ENCODE assay signal across 30 mouse cellular contexts in the genomic region with DNA sequence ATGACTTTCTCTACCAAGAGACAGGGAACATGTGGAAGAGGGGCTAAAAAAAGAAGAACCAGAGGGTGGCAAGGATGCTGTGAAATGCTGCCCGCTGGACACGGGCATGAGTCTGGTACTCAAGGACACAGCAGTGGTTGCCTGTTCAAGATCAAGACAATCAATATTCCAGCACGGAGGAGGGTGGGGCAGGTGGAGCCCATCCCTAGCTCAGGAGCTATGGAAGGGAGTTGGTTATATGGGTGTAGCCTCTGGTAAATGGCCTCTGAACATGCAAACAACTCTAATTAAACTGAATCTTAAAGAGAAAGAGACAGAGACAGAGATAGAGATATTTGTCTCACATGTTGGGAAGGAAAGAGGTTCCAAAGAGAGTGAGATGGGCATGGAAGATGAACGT. TPM values are rescaled to one million over a fixed set of nuclear protein-coding genes. Genes with fewer than 3 reads are reported as not detected.
"Had no signal": no experiment of that assay in that cellular context is flagged by ENCODE, and none has a peak within 500 bp of the region (broad histone marks: within the 10 kb centered on the region; RNA-seq: fewer than 3 reads in every experiment).

No protein-coding gene starts in this region.

- H3K36me3 ChIP-seq: heart, embryonic 13.5 days; heart, embryonic 15.5 days; kidney, embryonic 15.5 days; limb, embryonic 13.5 days; limb, embryonic 15.5 days; liver, embryonic 12.5 days had no signal

- H3K4me2 ChIP-seq: heart, embryonic 11.5 days; heart, embryonic 13.5 days; heart, embryonic 15.5 days; hindbrain, embryonic 14.5 days; kidney, embryonic 15.5 days; limb, embryonic 13.5 days; limb, embryonic 15.5 days; liver, embryonic 12.5 days had no signal

- ATAC-seq: hindbrain, embryonic 16.5 days; inflammation-experienced regulatory T-cells, adult 6 months; liver, embryonic 12.5 days had no signal

- H3K9ac ChIP-seq: heart, embryonic 13.5 days; heart, embryonic 15.5 days; hindbrain, embryonic 14.5 days; kidney, embryonic 15.5 days; limb, embryonic 13.5 days; limb, embryonic 15.5 days; liver, embryonic 12.5 days had no signal

- H3K27ac ChIP-seq: gastrocnemius, adult 2 months; heart, adult 2 months; heart, embryonic 13.5 days; heart, embryonic 15.5 days; hindbrain, embryonic 14.5 days; kidney, embryonic 15.5 days; kidney, postnatal 0 days; limb, embryonic 13.5 days; limb, embryonic 15.5 days; liver, embryonic 12.5 days had no signal

- H3K4me1 ChIP-seq: heart, embryonic 15.5 days; kidney, embryonic 15.5 days; liver, embryonic 12.5 days had no signal

- H3K9me3 ChIP-seq: heart, embryonic 13.5 days; heart, embryonic 15.5 days; kidney, embryonic 15.5 days; limb, embryonic 13.5 days; limb, embryonic 15.5 days; liver, embryonic 12.5 days had no signal

- H3K4me3 ChIP-seq: gastrocnemius, adult 2 months; heart, adult 2 months; heart, embryonic 13.5 days; heart, embryonic 15.5 days; kidney, embryonic 15.5 days; limb, embryonic 13.5 days; limb, embryonic 15.5 days; liver, embryonic 12.5 days had no signal

- DNase-seq: gastrocnemius, adult 2 months; gastrocnemius, postnatal 10 days; gastrocnemius, postnatal 25 days; heart, adult 11 months; heart, adult 2 months; heart, postnatal 14 days; heart, postnatal 36 days; kidney, adult 11 months; kidney, adult 2 months; kidney, adult 9 months; kidney, postnatal 14 days; kidney, postnatal 36 days; layer of hippocampus, adult 9-11 months; layer of hippocampus, postnatal 36 days; left cerebral cortex, postnatal 4 days had no signal

- H3K27me3 ChIP-seq: heart, embryonic 13.5 days; heart, embryonic 15.5 days; limb, embryonic 13.5 days; limb, embryonic 15.5 days had no signal

RNA-seq across cellular contexts. Expression of gene 1700013F07Rik, which starts 49.2 kb away (rescaled TPM):
- polyA plus RNA-seq: heart, embryonic 11.5 days; heart, embryonic 13.5 days; heart, postnatal 0 days; inflammation-experienced regulatory T-cells, adult 6 months; kidney, embryonic 15.5 days; kidney, postnatal 0 days; large intestine, adult 2 months; limb, embryonic 11.5 days; limb, embryonic 13.5 days; limb, embryonic 15.5 days; liver, adult 2 months; liver, embryonic 12.5 days had no signal
